In genomic region chr13:49682233-49682846, GRCm38 (mm10) we compare ENCODE assay signal across 8 mouse cellular contexts. TPM values are rescaled to one million over a fixed set of nuclear protein-coding genes. Genes with fewer than 3 reads are reported as not detected.
DNase-seq lines count a peak whose midpoint lies in the region; ATAC-seq and TF ChIP-seq lines count a peak whose summit lies in the region.

No protein-coding gene starts in this region.

- H3K4me1 ChIP-seq in forebrain, embryonic 10.5 days = peaks cover 25% of the 10 kb centered on the region
- 0 out of 2 replicates have a peak, but pooled peaks cover 5% of the 10 kb centered on the region for H3K4me1 ChIP-seq in kidney, postnatal 0 days (replicated peaks; ENCODE audit: insufficient read depth, low read length)
- H3K4me1 ChIP-seq in midbrain, postnatal 0 days (ENCODE audit: insufficient read depth, low read length) = 0 out of 2 replicates have a peak, but pooled peaks cover 3% of the 10 kb centered on the region

- H3K4me2 ChIP-seq in kidney, postnatal 0 days (ENCODE audit: low read length) = peak overlapping the region; percentile 90
- peak overlapping the region; percentile 89 for H3K4me2 ChIP-seq in midbrain, postnatal 0 days (ENCODE audit: low read depth, low read length, poor library complexity, severe bottlenecking)

- peaks cover 56% of the 10 kb centered on the region for H3K79me2 ChIP-seq in C2C12 (ENCODE audit: control insufficient read depth, insufficient read depth)

- intact Hi-C loops in gastrocnemius, postnatal 36 days (cut with DNase I) = no loop called here

- no peaks in the 10 kb centered on the region for H3K27me3 ChIP-seq in C2C12 (ENCODE audit: control insufficient read depth, insufficient read depth, insufficient read length)
- no peaks in the 10 kb centered on the region for H3K27me3 ChIP-seq in forebrain, embryonic 10.5 days (ENCODE audit: poor library complexity, severe bottlenecking)
- no peaks in the 10 kb centered on the region for H3K27me3 ChIP-seq in kidney, postnatal 0 days (ENCODE audit: insufficient read depth, low read length)
- H3K27me3 ChIP-seq in midbrain, postnatal 0 days (ENCODE audit: insufficient read depth, low read length) = no peaks in the 10 kb centered on the region

- H3K9me3 ChIP-seq in forebrain, embryonic 10.5 days = no peaks in the 10 kb centered on the region
- H3K9me3 ChIP-seq in kidney, postnatal 0 days (replicated peaks; ENCODE audit: low read length) = no peaks in the 10 kb centered on the region
- no peaks in the 10 kb centered on the region for H3K9me3 ChIP-seq in midbrain, postnatal 0 days (ENCODE audit: low read length)

- peak overlapping the region; percentile 86 for H3K27ac ChIP-seq in forebrain, embryonic 10.5 days
- peak overlapping the region; percentile 82 for H3K27ac ChIP-seq in kidney, postnatal 0 days
- H3K27ac ChIP-seq in midbrain, postnatal 0 days (ENCODE audit: low read depth, low read length) = peak overlapping the region; percentile 71

- TF ChIP-seq CTCF in C2C12 (IDR thresholded peaks at IDR 0.05; ENCODE audit: control insufficient read depth, insufficient read depth, insufficient read length) = no peak
- no peak for TF ChIP-seq CTCF in kidney, postnatal 0 days (IDR thresholded peaks at IDR 0.05; ENCODE audit: low read depth)
- no peak for TF ChIP-seq CTCF in midbrain, postnatal 0 days (IDR thresholded peaks at IDR 0.05)

- peaks cover 38% of the 10 kb centered on the region for H3K36me3 ChIP-seq in C2C12 (ENCODE audit: control insufficient read depth, insufficient read depth)
- peaks cover 38% of the 10 kb centered on the region for H3K36me3 ChIP-seq in forebrain, embryonic 10.5 days (replicated peaks)
- 0 out of 2 replicates have a peak, but pooled peaks cover 5% of the 10 kb centered on the region for H3K36me3 ChIP-seq in kidney, postnatal 0 days (ENCODE audit: insufficient read depth, low read length)
- H3K36me3 ChIP-seq in midbrain, postnatal 0 days (ENCODE audit: insufficient read depth, low read length) = peaks cover 4% of the 10 kb centered on the region; the same call in 1 of the 2 replicates

- DNase-seq in embryo, embryonic 11 days = peak; percentile 2
- no peak for DNase-seq in embryo, embryonic 10.5 days (ENCODE audit: low spot score)
- DNase-seq in forebrain, embryonic 10.5 days (ENCODE audit: extremely low spot score, low spot score) = no peak
- no peak for DNase-seq in kidney, postnatal 0 days (ENCODE audit: low spot score)
- DNase-seq in midbrain, postnatal 0 days (ENCODE audit: low spot score) = no peak
- no peak for DNase-seq in gastrocnemius, postnatal 36 days
- DNase-seq in cerebellum, postnatal 10 days = no peak

- no peak for ATAC-seq in kidney, postnatal 0 days (replicated peaks; ENCODE audit: low FRiP score, low read depth)
- peak; percentile 73 for ATAC-seq in midbrain, postnatal 0 days (ENCODE audit: low FRiP score)

- H3ac ChIP-seq in C2C12 (ENCODE audit: control insufficient read depth, insufficient read length, low read depth) = peak overlapping the region; percentile 72

- peak overlapping the region; percentile 91 for H3K9ac ChIP-seq in kidney, postnatal 0 days (ENCODE audit: low read depth, low read length)
- H3K9ac ChIP-seq in midbrain, postnatal 0 days (replicated peaks; ENCODE audit: low read length, poor library complexity, severe bottlenecking) = peak overlapping the region; percentile 80

- WGBS in forebrain, embryonic 10.5 days = under 1% methylated on average over 20 of the region's 20 CpGs
- WGBS in kidney, postnatal 0 days = 1% methylated on average over 20 of the region's 20 CpGs
- under 1% methylated on average over 20 of the region's 20 CpGs for WGBS in midbrain, postnatal 0 days

- H3K4me3 ChIP-seq in C2C12 (ENCODE audit: insufficient read depth, poor library complexity, severe bottlenecking) = peak overlapping the region; percentile 89
- peak overlapping the region; percentile 73 for H3K4me3 ChIP-seq in forebrain, embryonic 10.5 days
- peak overlapping the region; percentile 88 for H3K4me3 ChIP-seq in kidney, postnatal 0 days (replicated peaks; ENCODE audit: low read depth, low read length)
- peak overlapping the region; percentile 83 for H3K4me3 ChIP-seq in midbrain, postnatal 0 days (ENCODE audit: low read depth, low read length)

- H3K79me3 ChIP-seq in C2C12 (ENCODE audit: low read depth) = peaks cover 53% of the 10 kb centered on the region

TF ChIP-seq in C2C12, 6 proteins besides CTCF, POLR2A, EP300 and RAD21:
- TF ChIP-seq FOSL1 (IDR thresholded peaks at IDR 0.05; ENCODE audit: insufficient read depth, low read length, poor library complexity, severe bottlenecking) = no peak
- TF ChIP-seq MAX (IDR thresholded peaks at IDR 0.05) = no peak
- TF ChIP-seq USF1 (IDR thresholded peaks at IDR 0.05; ENCODE audit: low read depth) = no peak
- no peak for TF ChIP-seq MYOD1 (IDR thresholded peaks at IDR 0.05; ENCODE audit: control insufficient read depth, insufficient read length, low read depth)
- no peak for TF ChIP-seq MYOG (IDR thresholded peaks at IDR 0.05; ENCODE audit: control insufficient read depth, extremely low read depth, insufficient read length)
- TF ChIP-seq CEBPB (IDR thresholded peaks at IDR 0.05; ENCODE audit: low read depth) = no peak
TF ChIP-seq in C2C12: peak in this region for 0.

RNA-seq across cellular contexts. Expression of gene Iars, which starts 0.4 kb away (rescaled TPM):
- polyA plus RNA-seq in C2C12 (2012; fragmentation: generic; extraction: Trizol) = 58.7 TPM
- 120 and 125 TPM in 2 replicates for polyA plus RNA-seq in forebrain, embryonic 10.5 days (2016; fragmentation: Nextera tagmentation; extraction: Ambion mirVana)
- 38.1 and 42.7 TPM in 2 replicates for polyA plus RNA-seq in kidney, postnatal 0 days (2015; fragmentation: Nextera tagmentation; extraction: Ambion mirVana)
- 30.6 and 33.4 TPM in 2 replicates for total RNA-seq in midbrain, postnatal 0 days (2014; rRNA removed)
- polyA plus RNA-seq in midbrain, postnatal 0 days (2015; fragmentation: Nextera tagmentation; extraction: Ambion mirVana) = 19.2 and 19.8 TPM in 2 replicates
- total RNA-seq in gastrocnemius, postnatal 36 days (2021) = 10 to 100 TPM; 75.9 to 76.2 TPM

RNA-seq across cellular contexts. Expression of gene Nol8, which starts 29.5 kb away (rescaled TPM):
- polyA plus RNA-seq in C2C12 (2012; fragmentation: generic; extraction: Trizol) = 3.5 TPM
- 23.1 and 25.9 TPM in 2 replicates for polyA plus RNA-seq in forebrain, embryonic 10.5 days (2016; fragmentation: Nextera tagmentation; extraction: Ambion mirVana)
- polyA plus RNA-seq in kidney, postnatal 0 days (2015; fragmentation: Nextera tagmentation; extraction: Ambion mirVana) = 15.7 and 19.3 TPM in 2 replicates
- total RNA-seq in midbrain, postnatal 0 days (2014; rRNA removed) = 9.2 and 12.0 TPM in 2 replicates
- 10.8 TPM in 2 replicates for polyA plus RNA-seq in midbrain, postnatal 0 days (2015; fragmentation: Nextera tagmentation; extraction: Ambion mirVana)
- 10 to 100 TPM in 1 of 2 experiments, 1 to 10 TPM in 1; 8.1 to 12.2 TPM for total RNA-seq in gastrocnemius, postnatal 36 days (2021)

RNA-seq across cellular contexts. Expression of gene Cenpp, which starts 29.8 kb away (rescaled TPM):
- 11.2 TPM for polyA plus RNA-seq in C2C12 (2012; fragmentation: generic; extraction: Trizol)
- polyA plus RNA-seq in forebrain, embryonic 10.5 days (2016; fragmentation: Nextera tagmentation; extraction: Ambion mirVana) = 36.4 and 37.1 TPM in 2 replicates
- 21.5 and 21.9 TPM in 2 replicates for polyA plus RNA-seq in kidney, postnatal 0 days (2015; fragmentation: Nextera tagmentation; extraction: Ambion mirVana)
- 1.3 and 9.3 TPM in 2 replicates for total RNA-seq in midbrain, postnatal 0 days (2014; rRNA removed)
- polyA plus RNA-seq in midbrain, postnatal 0 days (2015; fragmentation: Nextera tagmentation; extraction: Ambion mirVana) = 6.9 and 7.1 TPM in 2 replicates
- total RNA-seq in gastrocnemius, postnatal 36 days (2021) = 1 to 10 TPM in 1 of 2 experiments, under 1 TPM in 1; 0.86 to 1.7 TPM
